Mouse (Mus musculus) E14TG2a.4 (cell line): Measurements from ENCODE around the gene Polr3e.
A peak's percentile ranks its signal among the peaks of the same experiment; 100 is the strongest.

Source experiments
- H3K27me3 ChIP-seq: 2 replicates; pipeline ENCODE4 v1.6.1; 2014; ENCODE audit warnings: low read length, control low read depth; ENCODE audit not compliant: insufficient read depth
- H3K36me3 ChIP-seq: 2 replicates; pipeline ENCODE4 v1.6.1; 2014; ENCODE audit warnings: low read length, control low read depth; ENCODE audit not compliant: insufficient read depth
- H3K4me1 ChIP-seq: replicated peaks from 2 replicates; pipeline ENCODE4 v1.6.1; 2014; ENCODE audit warnings: low read depth, low read length, control low read depth
- H3K4me3 ChIP-seq: replicated peaks from 2 replicates; pipeline ENCODE4 v1.5.1; 2014; ENCODE audit warnings: mild to moderate bottlenecking, low read length
- H3K9me3 ChIP-seq: 2 replicates; pipeline ENCODE4 v1.6.1; 2014; ENCODE audit warnings: low read length, control low read depth
- CTCF ChIP-seq: conservative IDR thresholded peaks from 2 replicates; pipeline ENCODE4 v1.5.1; 2014; ENCODE audit warnings: low read length
- NANOG ChIP-seq: IDR thresholded peaks from 2 replicates; pipeline ENCODE4 v1.6.1; 2014; ENCODE audit warnings: borderline replicate concordance, low read length, mixed read lengths
- POU5F1 ChIP-seq: IDR thresholded peaks from 2 replicates; pipeline ENCODE4 v1.6.1; 2014; ENCODE audit warnings: low read length, borderline replicate concordance

Gene Polr3e

DNA sequence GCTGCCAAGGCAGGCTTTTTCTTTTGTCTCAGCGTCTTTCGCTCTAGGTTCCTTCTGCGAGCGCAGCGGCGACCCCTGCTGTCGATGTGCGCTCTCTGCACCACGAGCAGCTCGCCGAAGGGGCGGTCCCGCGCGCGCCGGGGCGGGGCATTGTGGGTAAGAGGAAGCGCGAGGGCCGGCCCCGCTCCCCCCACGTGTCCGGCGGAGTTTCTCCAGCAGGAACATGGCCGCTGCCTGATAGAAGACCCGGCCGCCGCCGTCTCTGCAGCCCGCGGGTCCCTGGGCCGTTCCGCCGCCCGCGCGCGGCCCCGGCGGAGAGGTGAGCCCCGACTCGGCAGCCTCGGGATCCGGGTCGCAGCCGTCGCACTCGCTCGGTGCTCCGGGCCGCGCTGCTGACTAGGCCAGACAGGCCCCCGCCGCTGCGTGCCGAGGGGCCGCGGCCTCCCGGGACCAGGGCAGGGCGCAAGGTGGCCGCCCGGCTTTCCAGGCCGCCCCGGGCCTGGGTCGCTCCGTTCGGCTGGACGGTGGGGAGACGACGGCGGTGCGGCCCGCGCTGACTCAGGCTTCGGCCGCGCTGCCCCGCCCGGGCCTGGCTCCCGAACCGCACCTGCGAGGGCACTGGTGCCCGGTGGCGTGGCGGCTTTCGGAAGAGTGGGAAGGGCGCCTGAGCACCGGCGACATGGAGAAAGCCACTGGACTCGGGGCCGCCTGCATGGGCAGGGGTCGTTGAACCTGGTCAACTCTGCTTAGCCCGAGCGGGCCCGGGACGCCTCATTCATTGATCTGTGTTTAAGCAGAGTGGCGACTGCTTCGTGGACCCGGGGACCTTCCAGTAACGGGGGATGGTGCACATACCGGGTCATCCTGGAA is at the start of gene Polr3e:
Gene Polr3e (plus strand): TSS at position 153 of the 870 bp plus-strand sequence.
- no peaks in the 10 kb centered on the region for H3K9me3 ChIP-seq
- peaks cover 67% of the 10 kb centered on the region for H3K4me1 ChIP-seq
- peak within 1 kb of the TSS; percentile 94 for H3K4me3 ChIP-seq
- H3K27me3 ChIP-seq, result no peaks in the 10 kb centered on the region
- TF ChIP-seq NANOG (no peak), CTCF (peak; percentile 11; the same call in 1 of the 2 replicates), POU5F1 (no peak)
- H3K36me3 ChIP-seq, result peaks cover 34% of the 10 kb centered on the region

DNA sequence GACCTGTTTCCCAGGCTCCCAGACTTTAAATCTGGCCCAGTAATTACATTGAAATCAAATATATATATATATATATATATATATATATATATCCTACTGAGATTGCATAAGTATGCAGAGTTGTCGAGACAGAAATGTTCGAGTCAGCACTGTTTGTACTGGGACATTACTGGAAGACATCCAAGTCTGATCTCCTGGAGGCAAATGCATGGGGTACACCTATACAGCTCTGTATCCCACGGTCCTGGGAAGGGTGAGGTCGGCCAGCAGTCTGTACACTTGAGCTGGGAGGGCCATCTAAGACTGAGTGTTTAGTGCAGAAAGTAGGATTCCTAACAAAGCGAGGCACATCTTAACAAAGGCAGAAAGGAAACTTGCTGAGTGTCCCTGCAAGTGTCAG is 47.7 kb upstream of the Polr3e start:
- no peaks in the 10 kb centered on the region for H3K36me3 ChIP-seq
- no peak overlapping the region for H3K4me3 ChIP-seq
- H3K27me3 ChIP-seq, result peaks cover 3% of the 10 kb centered on the region; the same call in 1 of the 2 replicates
- H3K9me3 ChIP-seq, result no peaks in the 10 kb centered on the region
- peaks cover 15% of the 10 kb centered on the region for H3K4me1 ChIP-seq
- TF ChIP-seq POU5F1 (no peak), NANOG (no peak), CTCF (no peak)

GRCm38 (mm10) chr7:120870431-120871008 is 47.0 kb upstream of the Polr3e start:
- peaks cover 15% of the 10 kb centered on the region for H3K4me1 ChIP-seq
- TF ChIP-seq POU5F1 (no peak), CTCF (no peak), NANOG (no peak)

DNA sequence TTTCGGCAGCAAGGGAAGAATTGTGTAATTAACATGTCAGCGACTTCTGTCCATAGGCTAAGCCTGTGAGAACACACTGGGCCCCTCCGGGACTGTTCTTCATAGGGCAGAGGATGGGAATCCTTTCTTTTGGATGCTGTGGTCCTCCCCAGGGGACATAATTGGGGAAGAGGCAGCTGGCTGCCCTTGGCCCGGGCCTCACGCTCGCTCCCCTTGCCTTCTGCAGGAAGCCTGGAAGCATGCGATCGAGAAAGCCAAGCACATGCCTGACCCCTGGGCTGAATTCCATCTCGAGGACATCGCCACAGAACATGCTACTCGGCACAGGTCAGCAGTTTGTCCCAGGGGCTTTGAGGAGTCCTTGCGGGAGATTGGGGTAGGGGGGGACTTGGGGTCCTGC is 44.5 kb upstream of the Polr3e start:
- peaks cover 3% of the 10 kb centered on the region; the same call in 1 of the 2 replicates for H3K27me3 ChIP-seq
- no peaks in the 10 kb centered on the region for H3K9me3 ChIP-seq
- TF ChIP-seq CTCF (no peak), NANOG (no peak), POU5F1 (no peak)
- H3K36me3 ChIP-seq, result no peaks in the 10 kb centered on the region
- peaks cover 13% of the 10 kb centered on the region; the same call in 1 of the 2 replicates for H3K4me1 ChIP-seq
- H3K4me3 ChIP-seq, result no peak overlapping the region

More at GRCm38 (mm10) chr7:120870431-120871008, 47.0 kb upstream of the Polr3e start:
- Histone ChIP-seq H3K36me3 (no peaks in the 10 kb centered on the region), H3K4me3 (no peak overlapping the region), H3K27me3 (peaks cover 3% of the 10 kb centered on the region; the same call in 1 of the 2 replicates), H3K9me3 (no peaks in the 10 kb centered on the region)

DNA sequence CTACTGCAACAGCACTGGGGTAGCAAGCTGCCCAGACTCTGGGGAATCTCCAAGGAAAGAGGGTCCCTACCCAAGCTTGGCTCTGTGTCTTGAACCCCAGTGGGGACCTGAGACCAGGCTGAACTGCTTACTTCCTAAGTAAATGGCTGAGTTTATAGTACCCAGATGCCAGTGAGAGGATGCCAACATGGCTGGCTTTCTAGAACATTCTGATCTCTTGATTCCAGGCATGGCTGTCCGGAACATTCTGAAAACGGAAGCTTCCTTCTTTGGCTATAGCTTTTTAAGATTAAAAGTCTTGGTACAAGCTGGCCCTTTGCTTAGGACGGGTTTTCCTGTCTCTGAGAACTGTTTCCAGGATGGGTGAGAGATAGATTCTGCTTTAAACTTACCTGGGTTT is 43.5 kb upstream of the Polr3e start:
- Histone ChIP-seq H3K4me1 (peaks cover 13% of the 10 kb centered on the region; the same call in 1 of the 2 replicates), H3K9me3 (no peaks in the 10 kb centered on the region), H3K27me3 (peaks cover 3% of the 10 kb centered on the region; the same call in 1 of the 2 replicates), H3K4me3 (no peak overlapping the region), H3K36me3 (no peaks in the 10 kb centered on the region)
- no peak for TF ChIP-seq NANOG
- TF ChIP-seq CTCF, result no peak

GRCm38 (mm10) chr7:120874764-120875539 is 42.6 kb upstream of the Polr3e start:
- Histone ChIP-seq H3K9me3 (no peaks in the 10 kb centered on the region), H3K4me1 (peaks cover 13% of the 10 kb centered on the region; the same call in 1 of the 2 replicates), H3K36me3 (0 out of 2 replicates have a peak, but pooled peaks cover 1% of the 10 kb centered on the region), H3K27me3 (peaks cover 3% of the 10 kb centered on the region; the same call in 1 of the 2 replicates), H3K4me3 (no peak overlapping the region)
- TF ChIP-seq NANOG (no peak), POU5F1 (no peak), CTCF (no peak)

- no peaks in the 10 kb centered on the region for H3K9me3 ChIP-seq
- H3K27me3 ChIP-seq, result peaks cover 3% of the 10 kb centered on the region; the same call in 1 of the 2 replicates
- H3K36me3 ChIP-seq, result peaks cover 9% of the 10 kb centered on the region
- H3K4me3 ChIP-seq, result no peak overlapping the region
- H3K4me1 ChIP-seq, result peaks cover 13% of the 10 kb centered on the region; the same call in 1 of the 2 replicates
- TF ChIP-seq POU5F1, result no peak
- no peak for TF ChIP-seq NANOG
Observed at GRCm38 (mm10) chr7:120875540-120876388, 41.8 kb upstream of the Polr3e start.
